Mouse (Mus musculus) kidney, postnatal 25 days (tissue): Measurements from ENCODE around the gene Rps27rt.
"Not testable (repeated sequence)": the region's sequence is repeated elsewhere in the genome, so short reads cannot be mapped to it uniquely, and the experiment has no call there.

Experiments used
- DNase-seq, 2 experiments: peaks; one replicate each; pipeline ENCODE4 v3.0.0; 2021; ENCODE audit warnings: mixed read lengths in 2 of 2

Rps27rt gene

GRCm38 (mm10) chr9:114982689-114983360 lies at the start of gene Rps27rt:
Rps27rt (minus strand) TSS chr9:114982739.
- no peak for DNase-seq

DNA sequence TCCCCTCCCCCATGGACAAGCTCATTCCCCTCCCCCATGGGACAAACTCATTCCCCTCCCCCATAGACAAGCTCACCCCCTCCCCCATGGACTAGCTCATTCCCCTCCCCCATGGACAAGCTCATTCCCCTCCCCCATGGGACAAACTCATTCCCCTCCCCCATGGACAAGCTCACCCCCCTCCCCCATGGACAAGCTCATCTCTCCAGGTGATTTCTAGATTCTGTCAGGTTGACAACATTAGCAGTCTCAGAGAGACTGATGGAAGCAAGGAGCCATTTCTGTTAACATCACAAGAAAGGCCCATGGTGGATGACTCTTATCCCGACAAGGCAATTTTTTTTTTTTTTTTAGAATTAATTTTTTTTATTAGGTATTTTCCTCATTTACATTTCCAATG lies 48.5 kb upstream of the Rps27rt start:
- not testable (repeated sequence) for DNase-seq

DNA sequence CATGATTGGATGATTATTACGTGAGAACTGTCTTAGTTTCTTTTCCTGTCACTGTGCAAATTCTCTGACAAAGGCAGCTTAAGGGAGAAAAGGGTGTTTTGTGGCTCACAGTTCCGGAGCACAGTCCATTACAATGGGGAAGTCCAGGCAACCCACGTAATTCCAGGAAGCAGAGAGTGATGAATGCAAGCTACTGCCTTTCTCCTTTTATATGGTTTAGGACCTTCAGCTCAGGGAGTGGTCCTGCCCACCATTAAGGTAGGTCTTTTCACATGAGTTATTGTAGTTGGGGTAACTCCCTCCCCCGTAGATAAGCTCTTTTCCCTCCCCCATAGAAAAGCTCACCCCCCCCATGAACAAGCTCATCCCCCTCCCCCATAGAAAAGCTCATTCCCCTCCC lies 48.0 kb upstream of the Rps27rt start:
- DNase-seq = no peak

DNA sequence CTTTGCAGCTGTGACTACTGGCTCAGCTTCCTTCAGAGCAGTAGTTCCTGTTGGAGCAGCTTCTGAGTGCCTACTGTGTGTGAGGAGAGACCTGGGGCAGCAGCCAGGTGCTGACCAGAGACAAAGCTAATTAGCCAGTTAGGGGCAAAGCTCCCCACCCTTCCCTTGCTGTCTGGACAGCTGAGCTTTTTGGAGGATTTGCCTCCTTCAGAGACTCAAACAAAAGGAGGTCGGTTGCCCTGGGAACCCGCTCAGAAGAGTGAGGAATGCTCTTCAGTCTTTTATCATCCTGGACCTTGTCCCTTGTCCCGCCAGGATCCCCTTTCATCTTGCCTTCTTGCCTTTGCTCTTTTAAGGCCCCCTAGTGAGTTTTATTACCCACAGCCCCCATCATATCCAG lies 46.8 kb upstream of the Rps27rt start:
- DNase-seq = no peak

GRCm38 (mm10) chr9:115023708-115024383 lies 41.3 kb upstream of the Rps27rt start:
- DNase-seq = no peak

DNA sequence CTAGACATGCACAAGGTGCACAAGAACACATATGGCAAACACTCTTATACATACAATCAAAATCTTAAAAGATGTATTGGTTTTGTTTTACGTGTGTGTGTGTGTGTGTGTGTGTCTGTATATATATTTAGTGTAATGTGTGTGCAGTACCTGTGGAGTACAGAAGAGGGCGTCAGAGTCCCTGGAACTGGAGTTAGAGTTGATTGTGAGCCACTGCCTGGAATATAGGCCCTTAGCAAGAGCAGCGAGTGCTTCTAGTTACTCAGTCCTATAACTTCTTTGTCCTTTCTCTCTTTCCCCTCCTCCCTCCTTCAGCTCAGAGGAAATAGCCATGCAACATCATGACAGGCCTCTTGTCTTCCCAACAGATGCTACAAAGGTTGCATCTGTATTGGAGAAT lies 40.6 kb upstream of the Rps27rt start:
- DNase-seq = no peak

DNA sequence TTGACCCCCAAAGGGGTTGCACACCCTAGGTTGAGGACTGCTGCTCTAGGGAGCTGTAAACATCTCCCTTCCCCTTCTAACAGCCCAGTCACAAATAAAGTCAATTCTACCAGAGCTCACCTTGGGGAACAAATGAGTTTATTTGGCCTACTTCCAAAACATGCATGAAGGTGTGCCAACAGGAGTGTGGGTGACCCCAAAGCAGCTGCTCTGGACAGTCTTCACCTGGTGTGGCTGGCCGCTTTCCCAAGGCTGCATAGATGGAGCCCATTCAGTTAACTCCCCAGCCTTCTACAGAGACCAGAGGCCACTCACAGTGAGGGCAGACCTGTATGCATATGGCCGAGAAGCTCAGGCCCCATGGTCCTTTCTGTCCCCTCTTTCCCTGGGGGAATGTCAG lies 38.9 kb upstream of the Rps27rt start:
- DNase-seq = peak; percentile 25 to 44

DNA sequence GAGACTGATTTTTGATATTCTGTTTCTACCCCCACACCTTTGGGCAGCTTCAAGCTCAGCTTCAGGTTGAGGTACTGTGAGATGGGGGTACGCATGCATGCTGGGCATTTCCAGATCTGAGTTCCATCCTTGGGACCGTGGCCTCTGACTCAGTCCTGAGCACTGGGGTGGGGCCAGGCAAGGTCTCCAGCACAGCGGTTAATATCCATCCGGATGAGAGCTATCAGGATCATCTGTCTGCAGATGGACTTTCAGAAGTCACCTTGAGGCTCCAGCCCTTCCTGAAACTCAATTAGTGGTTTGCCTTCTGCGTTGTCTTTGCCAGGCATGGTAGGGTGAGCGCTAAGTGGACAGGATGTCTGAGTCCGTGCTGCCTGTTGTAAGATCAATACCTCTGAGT lies 37.6 kb upstream of the Rps27rt start:
- no peak for DNase-seq

- no peak for DNase-seq
Observed at GRCm38 (mm10) chr9:115012367-115012766, 29.8 kb upstream of the Rps27rt start.

DNA sequence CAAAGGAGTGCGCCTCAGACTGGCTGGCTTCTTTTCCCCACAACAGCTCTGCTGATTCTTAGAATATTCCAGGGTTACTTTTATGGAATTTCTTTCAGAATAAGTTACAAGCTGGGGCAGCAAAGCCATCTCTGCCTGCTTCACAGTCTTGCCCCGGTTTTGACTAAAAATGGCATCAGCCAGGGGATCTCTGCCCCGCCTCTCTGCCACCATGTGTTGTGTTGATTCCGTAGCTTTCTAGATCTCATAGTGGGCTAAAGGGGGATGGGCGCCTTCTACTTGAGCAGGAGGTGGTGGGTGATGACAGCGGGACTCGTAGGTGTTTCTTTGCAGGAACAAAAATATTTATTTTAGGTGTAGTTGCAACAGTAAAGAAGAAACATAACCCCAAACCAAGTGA lies 25.7 kb upstream of the Rps27rt start:
- no peak for DNase-seq

DNA sequence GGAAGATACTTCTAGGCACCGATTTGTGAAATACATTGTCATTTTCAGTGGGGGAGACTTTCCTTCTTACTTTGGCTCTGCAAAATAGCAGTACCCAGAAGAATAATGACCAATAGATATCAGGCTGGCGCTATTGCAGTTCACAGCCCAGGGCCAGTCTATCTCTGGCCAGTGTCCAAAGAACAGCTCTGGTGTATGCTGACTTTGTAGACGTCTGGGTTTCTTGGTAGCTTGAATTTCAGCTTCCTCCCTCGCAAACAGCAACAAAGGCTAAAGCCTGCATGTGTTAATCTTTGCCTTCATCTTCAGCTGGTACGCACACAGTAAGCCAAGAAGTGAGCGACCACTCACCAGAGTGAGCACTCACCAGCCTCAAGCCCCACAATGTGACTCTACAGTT lies 25.2 kb upstream of the Rps27rt start:
- DNase-seq = no peak

GRCm38 (mm10) chr9:115005446-115005845 lies 22.9 kb upstream of the Rps27rt start:
- peak; percentile 45 to 76 for DNase-seq

DNA sequence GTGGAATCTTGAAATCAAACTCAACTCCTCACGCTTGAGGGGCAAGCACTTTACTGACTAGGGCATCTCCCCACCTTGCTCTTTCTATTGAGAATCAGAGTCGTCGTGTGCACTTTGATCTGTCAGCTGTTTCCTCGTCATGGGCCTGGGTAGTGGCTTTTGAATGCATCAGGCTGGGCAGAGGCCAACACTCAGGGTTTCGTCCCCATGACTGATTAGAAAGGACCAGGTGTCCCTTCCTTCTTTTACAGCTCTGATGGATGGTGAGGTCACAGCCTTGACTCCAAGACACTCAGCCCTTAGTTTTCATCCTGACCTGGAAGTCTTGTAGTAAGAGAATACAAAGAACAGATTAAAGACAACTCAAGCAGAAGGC lies 17.2 kb upstream of the Rps27rt start:
- peak; percentile 23 to 56 for DNase-seq

- peak; percentile 54 to 62 for DNase-seq
Observed at GRCm38 (mm10) chr9:114999010-114999770, 16.7 kb upstream of the Rps27rt start.

GRCm38 (mm10) chr9:114996489-114996888 lies 13.9 kb upstream of the Rps27rt start:
- no peak for DNase-seq

- DNase-seq = no peak
Observed at GRCm38 (mm10) chr9:114995716-114996115, 13.2 kb upstream of the Rps27rt start.

DNA sequence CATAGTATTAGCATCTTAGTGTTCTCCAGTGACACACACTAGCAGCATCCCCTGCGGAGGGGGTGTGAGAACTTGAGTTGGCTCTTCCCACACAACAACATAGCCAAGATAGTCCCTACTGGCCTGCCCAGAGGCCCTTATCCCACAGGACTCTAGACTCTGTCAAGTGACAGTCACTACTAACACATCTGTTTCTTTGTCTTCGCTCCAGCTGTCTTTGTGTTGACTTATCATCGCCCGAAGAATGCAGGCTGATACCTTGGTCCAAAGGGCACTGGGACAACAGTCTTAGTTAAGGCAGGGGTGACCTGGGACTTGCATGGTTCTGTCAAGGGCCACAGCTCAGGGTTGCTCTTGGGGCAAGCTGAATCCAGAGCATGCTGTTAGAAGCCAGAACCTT lies 12.7 kb upstream of the Rps27rt start:
- no peak for DNase-seq

- DNase-seq = no peak
Observed at GRCm38 (mm10) chr9:114992528-114992927, 10.0 kb upstream of the Rps27rt start.

DNA sequence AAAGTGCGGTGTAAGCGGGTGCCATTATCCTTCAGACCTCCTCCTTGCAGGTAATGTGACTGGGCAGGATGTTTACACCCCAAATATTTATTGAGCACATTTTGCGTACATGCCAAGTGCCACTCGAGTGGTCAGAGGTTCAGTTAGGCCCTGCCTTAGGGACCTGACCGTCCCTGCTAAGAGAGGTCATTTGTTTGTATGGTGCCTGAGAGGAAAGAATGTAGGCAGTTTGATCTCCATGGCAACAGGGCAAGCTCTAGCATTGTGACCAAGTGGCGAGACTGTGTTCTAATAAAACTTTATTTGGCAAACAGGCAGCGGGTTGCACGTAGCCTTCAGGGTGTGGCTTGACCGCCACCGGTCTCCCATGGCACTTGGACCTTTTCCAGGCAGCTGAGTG lies 7.9 kb upstream of the Rps27rt start:
- DNase-seq = peak in 1 of 2 experiments; percentile 20

DNA sequence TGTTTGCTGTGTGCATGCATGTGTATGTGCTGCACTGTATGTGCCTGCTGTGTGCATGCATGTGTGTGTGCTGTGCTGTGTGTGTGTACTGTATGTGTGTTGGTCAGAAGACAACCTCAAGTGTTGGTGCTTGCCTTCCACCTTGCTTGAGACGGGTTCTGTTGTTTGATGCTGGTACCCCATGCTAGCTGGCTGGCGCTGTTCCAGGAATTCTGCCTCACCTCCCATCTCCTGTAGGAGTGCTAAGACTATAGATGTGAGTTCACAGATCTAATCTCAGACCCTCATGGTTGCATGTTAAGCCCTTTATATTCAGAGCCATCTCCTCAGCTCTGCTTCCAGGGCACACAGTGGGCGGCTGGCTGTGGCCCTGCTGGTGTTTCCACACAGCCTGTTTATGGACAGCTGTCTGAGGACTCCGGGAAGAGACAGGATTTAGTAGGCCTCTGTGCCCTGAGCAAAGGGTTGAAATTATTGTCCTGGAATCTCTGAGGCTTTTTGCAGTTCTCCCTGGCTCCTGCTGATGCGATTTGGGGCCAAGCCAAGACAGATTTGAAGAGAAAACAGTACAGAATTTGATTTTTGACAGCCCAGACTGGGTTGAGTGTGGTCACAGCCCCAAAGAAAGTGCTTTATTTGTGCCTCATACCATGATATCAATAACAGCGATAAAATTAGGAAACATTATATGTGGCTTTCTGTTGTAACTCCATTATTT lies 6.2 kb upstream of the Rps27rt start:
- DNase-seq = no peak

GRCm38 (mm10) chr9:114988029-114988428 lies 5.5 kb upstream of the Rps27rt start:
- DNase-seq = no peak

DNA sequence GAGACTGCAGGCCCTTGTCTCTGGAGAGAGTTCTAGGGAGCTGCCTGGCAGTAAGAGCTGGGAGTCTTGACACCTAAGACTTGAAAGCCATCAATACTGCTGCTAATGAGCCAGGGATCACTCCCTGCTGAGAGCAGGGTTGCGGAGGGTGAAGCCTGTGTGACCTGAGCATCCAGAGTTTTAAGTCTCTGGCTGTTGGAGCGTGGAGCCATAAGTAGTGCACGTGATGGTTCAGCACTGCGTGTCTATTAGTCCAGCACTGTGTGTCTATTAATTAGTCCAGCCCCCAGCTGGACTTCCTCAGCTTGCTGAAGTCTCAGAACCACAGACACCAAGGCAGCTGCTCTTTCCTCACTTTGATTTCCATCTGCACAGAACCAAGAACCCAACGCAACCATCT lies 3.8 kb upstream of the Rps27rt start:
- DNase-seq = no peak

- DNase-seq = no peak
Observed at GRCm38 (mm10) chr9:114985741-114986140, 3.2 kb upstream of the Rps27rt start.
